Mouse (Mus musculus) E14TG2a.4 (cell line): ENCODE data around the gene Ccdc171.

Source experiments
- CTCF ChIP-seq: conservative IDR thresholded peaks from 2 replicates; pipeline ENCODE4 v1.5.1; 2014; ENCODE audit warnings: low read length
- NANOG ChIP-seq: IDR thresholded peaks from 2 replicates; pipeline ENCODE4 v1.6.1; 2014; ENCODE audit warnings: borderline replicate concordance, low read length, mixed read lengths
- POU5F1 ChIP-seq: IDR thresholded peaks from 2 replicates; pipeline ENCODE4 v1.6.1; 2014; ENCODE audit warnings: low read length, borderline replicate concordance

DNA sequence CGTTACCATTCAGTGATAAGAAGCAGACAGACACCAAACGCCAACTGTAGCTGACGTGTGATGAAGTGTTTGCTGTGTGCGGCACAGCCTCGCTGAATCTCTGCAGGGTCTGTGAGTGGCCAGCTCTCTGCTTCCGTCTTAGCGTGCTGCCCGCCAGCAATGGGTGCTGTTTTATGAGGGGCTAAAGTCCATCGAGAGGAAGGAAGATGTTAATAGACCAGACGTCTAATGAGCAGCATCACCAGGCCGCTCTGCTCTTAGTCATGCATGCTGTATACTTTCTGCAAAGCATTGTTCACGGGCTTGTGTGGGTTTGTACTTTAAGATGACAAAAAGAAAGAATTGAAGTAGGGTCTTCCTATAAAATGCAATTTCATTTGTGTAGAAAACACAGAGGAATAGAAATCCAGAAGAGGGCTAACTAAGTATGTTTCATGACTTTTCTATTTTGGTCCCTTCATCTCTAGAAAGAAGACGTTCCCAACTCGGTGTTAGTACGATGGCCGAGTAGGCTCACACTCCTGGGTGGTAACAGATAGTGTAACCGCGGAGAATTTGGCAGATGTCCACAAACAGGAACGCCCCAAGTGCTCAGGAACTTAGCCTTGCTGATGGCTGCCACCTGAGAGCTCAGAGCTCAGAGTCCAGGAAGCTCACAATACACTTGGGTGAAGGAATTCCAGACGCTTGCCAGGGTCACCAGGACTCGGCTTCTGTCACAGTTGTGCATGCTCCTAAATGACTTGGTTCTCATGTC, 273.5 kb downstream of the Ccdc171 start:
- TF ChIP-seq CTCF (no peak), POU5F1 (no peak), NANOG (no peak)
